Mouse (Mus musculus): Measurements from ENCODE around the gene Adamts10.

The Adamts10 gene

GRCm38 (mm10) chr17:33555223-33555855, 31.3 kb downstream of the Adamts10 start, which contains the start of gene Myo1f:
Gene Myo1f, plus strand, starts transcription at chr17:33555707.
- no peak for DNase-seq

DNA sequence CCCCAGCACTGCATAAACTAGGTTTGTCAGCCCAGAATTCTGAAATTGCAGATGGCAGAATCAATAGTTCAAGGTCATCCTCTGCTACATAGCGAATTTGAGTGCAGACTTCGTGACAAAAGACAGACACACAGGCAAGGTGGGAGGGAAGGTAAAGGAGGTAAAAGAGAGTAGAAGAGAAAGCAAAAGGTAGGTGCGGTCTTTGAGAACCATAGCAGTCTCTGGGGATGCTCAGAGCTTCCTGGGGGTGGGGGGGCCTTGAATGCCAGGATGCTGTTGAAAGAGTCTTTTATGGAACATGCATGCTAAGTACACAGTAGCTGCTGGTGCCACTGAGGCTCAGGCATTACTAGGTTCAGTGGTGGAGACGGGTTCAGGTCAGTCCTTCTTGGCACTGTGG, 33.9 kb downstream of the Adamts10 start:
- no peak for DNase-seq

DNA sequence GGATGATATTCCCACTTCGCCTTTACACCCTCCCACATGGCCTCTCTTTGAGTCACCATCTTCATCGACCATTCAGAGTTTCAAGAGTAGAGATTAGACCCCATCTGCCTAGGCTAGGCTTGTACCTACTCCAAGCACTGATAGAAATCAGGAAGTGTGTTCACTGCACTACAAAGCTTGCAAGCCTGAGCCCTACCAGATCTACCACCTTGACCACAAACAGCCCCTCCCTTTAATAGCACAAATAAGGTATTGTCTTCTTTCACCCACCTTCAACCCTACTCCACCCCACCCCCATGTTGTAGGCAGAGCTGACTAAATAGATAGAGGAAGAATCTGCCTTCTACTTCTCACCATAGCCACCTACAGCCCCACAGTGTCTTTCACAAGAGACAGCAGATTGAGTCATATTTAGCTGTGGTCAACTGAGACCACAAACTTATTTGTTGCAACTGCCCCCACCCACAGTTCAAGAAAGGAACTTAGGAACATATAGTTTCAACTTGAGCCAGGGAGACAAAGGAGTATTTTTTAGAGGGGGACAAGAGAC, 39.6 kb downstream of the Adamts10 start:
- DNase-seq: no peak

DNA sequence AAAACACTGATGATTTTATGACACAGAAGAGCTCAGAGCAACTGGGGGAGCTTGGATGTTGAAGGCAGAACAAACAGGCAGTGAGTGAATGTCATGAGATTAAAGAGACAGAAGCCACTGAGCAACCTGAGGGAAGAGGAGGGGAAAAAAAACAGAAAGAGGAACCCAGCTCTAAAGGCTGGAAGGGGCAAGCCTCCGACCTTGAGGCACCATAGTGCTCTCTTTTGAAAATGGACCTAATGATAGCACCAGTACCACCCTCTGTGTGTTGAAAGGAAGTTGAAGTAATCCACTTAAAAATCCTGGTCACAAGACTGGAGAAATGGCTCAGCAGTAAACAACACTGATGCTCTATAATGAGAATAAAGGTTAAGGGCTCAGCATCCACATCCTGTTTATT, 40.6 kb downstream of the Adamts10 start:
- no peak for DNase-seq

GRCm38 (mm10) chr17:33566182-33566581, 42.2 kb downstream of the Adamts10 start:
- no peak for DNase-seq

GRCm38 (mm10) chr17:33584061-33584460, 60.1 kb downstream of the Adamts10 start:
- DNase-seq: no peak

DNA sequence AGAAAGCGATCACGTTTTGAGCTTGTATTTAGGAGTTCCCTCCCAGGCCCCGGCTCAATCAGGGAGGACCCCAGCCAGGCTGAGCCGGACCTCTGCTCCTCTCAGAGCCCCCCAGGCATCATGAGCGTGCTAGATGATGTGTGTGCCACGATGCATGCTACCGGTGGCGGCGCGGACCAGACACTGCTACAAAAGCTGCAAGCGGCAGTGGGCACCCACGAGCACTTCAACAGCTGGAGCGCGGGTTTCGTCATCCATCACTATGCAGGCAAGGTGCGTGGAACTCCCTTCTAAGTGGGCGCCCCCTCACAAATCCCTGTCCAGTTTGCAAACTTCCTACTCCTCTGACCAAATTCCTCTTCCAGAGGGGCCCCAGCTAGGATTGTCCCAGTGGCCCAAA, 62.0 kb downstream of the Adamts10 start:
- DNase-seq: no peak

DNA sequence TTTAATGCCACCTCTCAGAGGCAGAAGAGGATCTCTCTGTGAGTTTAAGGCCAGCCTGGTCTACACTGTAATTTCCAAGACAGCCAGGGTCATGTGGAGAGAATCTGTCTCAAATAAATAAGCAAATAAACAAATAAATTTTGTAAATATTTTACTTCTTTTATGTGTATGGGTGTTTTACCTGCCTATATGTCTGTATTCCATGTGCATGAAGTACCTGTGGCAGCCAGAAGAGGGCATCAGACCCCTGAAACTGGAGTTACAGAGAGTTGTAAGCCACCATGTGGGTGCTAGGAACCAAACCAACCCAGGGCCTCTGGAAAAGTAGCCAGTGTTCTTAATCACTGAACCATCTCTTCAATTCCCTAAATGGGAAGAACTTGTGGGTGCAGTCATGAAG, 73.3 kb downstream of the Adamts10 start:
- no peak for DNase-seq

- no peak for DNase-seq
Measured at GRCm38 (mm10) chr17:33598506-33598905, 74.5 kb downstream of the Adamts10 start.

GRCm38 (mm10) chr17:33599836-33600475, 76.0 kb downstream of the Adamts10 start:
- no peak for DNase-seq

DNA sequence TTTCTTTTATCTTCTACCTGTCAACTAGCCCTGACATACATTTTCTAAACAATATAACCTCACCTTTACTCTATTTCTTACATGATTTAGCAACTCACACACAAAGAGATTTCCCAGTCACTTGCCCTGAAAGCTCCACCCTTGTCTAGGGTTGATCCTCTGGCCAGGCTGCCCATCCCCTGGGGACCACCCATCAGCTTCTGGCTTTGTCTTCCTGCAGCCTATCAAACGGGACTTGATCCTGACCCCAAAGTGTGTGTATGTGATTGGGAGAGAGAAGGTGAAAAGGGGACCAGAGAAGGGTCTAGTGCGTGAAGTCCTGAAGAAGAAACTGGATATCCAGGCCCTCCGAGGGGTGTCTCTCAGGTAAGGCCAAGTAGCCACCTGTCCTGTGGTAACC, 76.8 kb downstream of the Adamts10 start:
- DNase-seq: no peak

DNA sequence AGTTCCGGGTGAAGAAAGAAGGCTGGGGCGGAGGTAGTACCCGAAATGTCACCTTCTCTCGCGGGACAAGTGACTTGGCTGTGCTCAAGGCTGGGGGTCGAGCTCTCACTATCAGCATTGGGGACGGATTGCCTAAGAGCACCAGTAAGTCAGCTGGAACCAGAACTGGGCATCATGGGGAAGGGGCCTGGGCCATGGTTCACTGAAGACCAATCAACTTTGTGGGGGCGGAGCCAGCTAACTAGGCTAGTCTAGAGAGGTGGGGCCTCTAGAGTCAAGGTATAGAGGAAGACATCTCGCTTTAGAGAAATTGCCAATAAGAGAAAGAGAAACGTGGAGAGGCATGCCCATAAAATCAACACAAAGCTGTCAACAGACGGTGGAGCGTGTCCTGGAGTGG, 77.9 kb downstream of the Adamts10 start:
- no peak for DNase-seq

Measured in cerebellum, adult 11 months (tissue).